Mouse (Mus musculus) neural tube, embryonic 11.5 days (tissue): ENCODE measurements around the gene F5. TPM values are rescaled to one million over a fixed set of nuclear protein-coding genes. Genes with fewer than 3 reads are reported as not detected.
A peak's percentile ranks its signal among the peaks of the same experiment; 100 is the strongest.

Experiments
- ATAC-seq: fragments of 200-750 bp; cut with Nextera tagmentation; 2 replicates; pipeline ENCODE4 v1.8.0; 2017; ENCODE audit warnings: moderate number of reproducible peaks, mild to moderate bottlenecking, moderate TSS enrichment, moderate library complexity; ENCODE audit not compliant: insufficient read depth, low FRiP score, low TSS enrichment
- DNase-seq: peaks from one replicate; pipeline ENCODE4 v3.0.0-alpha.2; 2015; ENCODE audit warnings: low spot score
- H3K27ac ChIP-seq: fragments of 300-500 bp; sonication (generic); 2 replicates; pipeline ENCODE4 v1.5.1; 2014; ENCODE audit warnings: low read depth, mild to moderate bottlenecking, low read length
- H3K27me3 ChIP-seq: fragments of 300-500 bp; sonication (generic); 2 replicates; pipeline ENCODE4 v1.6.1; 2014; ENCODE audit warnings: mild to moderate bottlenecking, low read length, mixed read lengths; ENCODE audit not compliant: control insufficient read depth, insufficient read depth
- H3K36me3 ChIP-seq: fragments of 300-500 bp; sonication (generic); 2 replicates; pipeline ENCODE4 v1.6.1; 2014; ENCODE audit warnings: mild to moderate bottlenecking, low read length, moderate library complexity, mixed read lengths; ENCODE audit not compliant: control insufficient read depth, insufficient read depth
- H3K4me1 ChIP-seq: fragments of 300-500 bp; sonication (generic); 2 replicates; pipeline ENCODE4 v1.6.1; 2014; ENCODE audit warnings: low read length, mixed read lengths; ENCODE audit not compliant: control insufficient read depth, insufficient read depth
- H3K4me2 ChIP-seq: fragments of 300-500 bp; sonication (generic); 2 replicates; pipeline ENCODE4 v1.6.1; 2014; ENCODE audit warnings: low read depth, mild to moderate bottlenecking, moderate library complexity
- H3K4me3 ChIP-seq: fragments of 300-500 bp; sonication (generic); 2 replicates; pipeline ENCODE4 v1.5.1; 2014; ENCODE audit warnings: low read depth, low read length
- H3K9ac ChIP-seq: fragments of 300-500 bp; sonication (generic); 2 replicates; pipeline ENCODE4 v1.6.1; 2014; ENCODE audit warnings: mild to moderate bottlenecking, low read length
- H3K9me3 ChIP-seq: fragments of 300-500 bp; sonication (generic); 2 replicates; pipeline ENCODE4 v1.6.1; 2016; ENCODE audit warnings: low read length; ENCODE audit not compliant: control insufficient read depth
- WGBS: fragments of 180-500 bp; shearing (Covaris S2); extraction: QIAGEN DNeasy Blood & Tissue Kit; methylation state at CpG from one replicate; pipeline ENCODE4 v1.1.7; 2014; 5-methylcytosine and 5-hydroxymethylcytosine counted together
- polyA plus RNA-seq: library from polyadenylated mRNA; unstranded; fragments of >200 nt; fragmentation: Nextera tagmentation; extraction: Ambion mirVana; gene quantifications from 2 replicates; pipeline ENCODE4 v1.2.1, GENCODE M21; 2014

The F5 gene
- polyA plus RNA-seq, 1 experiment from 2014 or later: 0.42 TPM

DNA sequence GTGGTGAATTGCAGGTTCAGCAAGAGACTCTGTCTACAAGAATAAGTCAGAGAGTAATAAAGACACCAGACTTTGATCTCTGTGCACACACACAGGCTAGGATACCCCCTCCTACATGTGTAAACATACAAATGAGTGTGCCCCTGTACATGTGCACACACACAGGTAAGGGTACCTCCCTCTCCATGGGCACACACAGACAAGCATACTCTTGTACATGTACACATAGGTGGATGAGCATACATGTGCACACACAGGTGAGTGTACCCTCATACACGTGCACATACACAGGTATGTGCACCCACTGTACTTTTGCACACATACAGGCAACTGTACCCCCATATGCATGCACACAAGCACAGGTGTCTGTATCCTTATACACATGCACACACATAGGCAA, 81.8 kb downstream of the F5 start:
- H3K9ac ChIP-seq: no peak overlapping the region
- no peak for DNase-seq
- H3K36me3 ChIP-seq: no peaks in the 10 kb centered on the region
- H3K9me3 ChIP-seq: no peaks in the 10 kb centered on the region
- H3K27me3 ChIP-seq: no peaks in the 10 kb centered on the region
- no peak overlapping the region for H3K27ac ChIP-seq
- H3K4me3 ChIP-seq: no peak overlapping the region
- no peak for ATAC-seq
- 70% methylated on average over 1 of the region's 1 CpGs for WGBS
- no peaks in the 10 kb centered on the region for H3K4me1 ChIP-seq
- no peak overlapping the region for H3K4me2 ChIP-seq

DNA sequence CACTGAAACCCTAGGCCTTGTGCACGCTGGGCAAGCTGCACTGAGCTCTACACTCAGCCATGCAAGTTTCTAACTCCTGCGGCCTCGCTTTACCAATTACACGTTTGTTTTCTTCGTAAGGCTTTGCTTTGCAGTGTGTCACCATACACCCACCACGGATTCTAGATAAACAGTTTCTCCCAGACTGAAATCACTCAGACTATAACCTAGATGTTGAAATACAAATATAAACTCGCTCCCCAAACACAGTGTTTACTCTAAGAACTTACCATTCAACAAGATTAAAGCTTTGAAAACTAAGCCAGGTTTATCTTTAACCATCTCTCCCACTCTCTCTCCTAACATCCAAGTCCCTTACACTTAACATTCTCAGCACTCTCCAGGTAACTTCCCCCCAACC, 83.4 kb downstream of the F5 start:
- H3K4me3 ChIP-seq: no peak overlapping the region
- no peaks in the 10 kb centered on the region for H3K36me3 ChIP-seq
- H3K27ac ChIP-seq: no peak overlapping the region
- WGBS: 74% methylated on average over 7 of the region's 7 CpGs
- no peaks in the 10 kb centered on the region for H3K9me3 ChIP-seq
- no peaks in the 10 kb centered on the region for H3K27me3 ChIP-seq
- H3K9ac ChIP-seq: no peak overlapping the region
- no peak for DNase-seq
- H3K4me2 ChIP-seq: no peak overlapping the region
- ATAC-seq: no peak
- H3K4me1 ChIP-seq: no peaks in the 10 kb centered on the region

- Histone ChIP-seq H3K27me3 (no peaks in the 10 kb centered on the region), H3K9me3 (no peaks in the 10 kb centered on the region), H3K4me3 (no peak overlapping the region), H3K36me3 (no peaks in the 10 kb centered on the region), H3K9ac (no peak overlapping the region), H3K27ac (no peak overlapping the region), H3K4me2 (no peak overlapping the region), H3K4me1 (no peaks in the 10 kb centered on the region)
- no peak for ATAC-seq
- WGBS: 77% methylated on average over 7 of the region's 7 CpGs
- DNase-seq: no peak
Measured at GRCm38 (mm10) chr1:164236078-164236477, 84.4 kb downstream of the F5 start.

DNA sequence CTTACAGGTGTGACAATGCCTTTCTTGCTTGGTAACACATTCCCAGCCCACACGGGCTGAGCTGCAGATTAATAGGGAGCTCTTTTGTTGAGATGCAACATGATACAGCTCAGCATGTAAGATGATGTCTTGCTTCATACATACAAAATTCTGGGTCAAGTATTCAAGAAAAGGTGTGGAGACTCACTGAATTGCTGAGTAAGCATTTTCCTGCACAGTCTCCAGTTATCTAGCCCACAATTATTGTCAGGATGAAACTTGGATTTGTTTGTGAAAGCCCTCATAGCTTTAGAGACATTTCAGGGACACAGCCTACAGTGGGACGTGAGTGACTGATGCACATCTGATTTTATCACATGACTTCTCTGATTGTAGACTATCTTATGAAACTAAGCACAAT, 89.9 kb downstream of the F5 start:
- 80% methylated on average over 2 of the region's 2 CpGs for WGBS
- Histone ChIP-seq H3K4me2 (no peak overlapping the region), H3K27me3 (no peaks in the 10 kb centered on the region), H3K36me3 (no peaks in the 10 kb centered on the region), H3K4me1 (no peaks in the 10 kb centered on the region), H3K27ac (no peak overlapping the region), H3K9me3 (no peaks in the 10 kb centered on the region), H3K4me3 (no peak overlapping the region), H3K9ac (no peak overlapping the region)
- DNase-seq: no peak
- no peak for ATAC-seq

DNA sequence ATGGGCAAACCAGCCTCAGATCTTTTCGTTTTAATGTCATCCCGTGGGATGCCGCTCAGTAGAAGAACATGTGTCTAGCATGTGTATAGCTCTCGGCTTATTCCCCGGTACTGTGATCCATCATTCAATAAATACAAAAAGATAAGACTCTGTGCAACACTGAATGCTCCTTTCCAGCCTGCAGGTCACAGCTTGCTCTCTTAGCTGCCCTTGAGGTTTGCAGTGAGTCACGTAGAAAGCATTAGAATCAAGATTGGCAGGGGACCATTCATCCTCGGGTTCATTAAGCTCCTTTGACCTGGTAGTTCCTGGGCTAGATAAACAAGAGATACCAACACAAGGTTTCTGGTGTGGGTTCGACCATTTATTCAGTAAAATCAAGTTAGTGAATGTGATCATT, 91.2 kb downstream of the F5 start:
- DNase-seq: no peak
- Histone ChIP-seq H3K4me1 (peaks cover 4% of the 10 kb centered on the region), H3K36me3 (no peaks in the 10 kb centered on the region), H3K4me3 (no peak overlapping the region), H3K27me3 (no peaks in the 10 kb centered on the region), H3K27ac (no peak overlapping the region), H3K9me3 (no peaks in the 10 kb centered on the region), H3K4me2 (no peak overlapping the region), H3K9ac (no peak overlapping the region)
- 63% methylated on average over 8 of the region's 8 CpGs for WGBS
- no peak for ATAC-seq

- no peaks in the 10 kb centered on the region for H3K27me3 ChIP-seq
- DNase-seq (peak; percentile 13), ATAC-seq (no peak)
- no peak overlapping the region for H3K27ac ChIP-seq
- H3K4me3 ChIP-seq: no peak overlapping the region
- peak overlapping the region; percentile 50 for H3K4me2 ChIP-seq
- H3K4me1 ChIP-seq: peaks cover 7% of the 10 kb centered on the region
- peak overlapping the region; percentile 41; the same call in 1 of the 2 replicates for H3K9ac ChIP-seq
- 39% methylated on average over 8 of the region's 8 CpGs for WGBS
- no peaks in the 10 kb centered on the region for H3K9me3 ChIP-seq
- no peaks in the 10 kb centered on the region for H3K36me3 ChIP-seq
Measured at GRCm38 (mm10) chr1:164247442-164247841, 95.8 kb downstream of the F5 start.

- Histone ChIP-seq H3K36me3 (no peaks in the 10 kb centered on the region), H3K4me3 (peak overlapping the region; percentile 46), H3K9ac (peak overlapping the region; percentile 41), H3K27ac (no peak overlapping the region), H3K4me2 (peak overlapping the region; percentile 50), H3K27me3 (no peaks in the 10 kb centered on the region), H3K4me1 (peaks cover 7% of the 10 kb centered on the region), H3K9me3 (no peaks in the 10 kb centered on the region)
- ATAC-seq: no peak
- 9% methylated on average over 10 of the region's 10 CpGs for WGBS
- DNase-seq: peak; percentile 24
Measured at GRCm38 (mm10) chr1:164247971-164248370, 96.3 kb downstream of the F5 start.

DNA sequence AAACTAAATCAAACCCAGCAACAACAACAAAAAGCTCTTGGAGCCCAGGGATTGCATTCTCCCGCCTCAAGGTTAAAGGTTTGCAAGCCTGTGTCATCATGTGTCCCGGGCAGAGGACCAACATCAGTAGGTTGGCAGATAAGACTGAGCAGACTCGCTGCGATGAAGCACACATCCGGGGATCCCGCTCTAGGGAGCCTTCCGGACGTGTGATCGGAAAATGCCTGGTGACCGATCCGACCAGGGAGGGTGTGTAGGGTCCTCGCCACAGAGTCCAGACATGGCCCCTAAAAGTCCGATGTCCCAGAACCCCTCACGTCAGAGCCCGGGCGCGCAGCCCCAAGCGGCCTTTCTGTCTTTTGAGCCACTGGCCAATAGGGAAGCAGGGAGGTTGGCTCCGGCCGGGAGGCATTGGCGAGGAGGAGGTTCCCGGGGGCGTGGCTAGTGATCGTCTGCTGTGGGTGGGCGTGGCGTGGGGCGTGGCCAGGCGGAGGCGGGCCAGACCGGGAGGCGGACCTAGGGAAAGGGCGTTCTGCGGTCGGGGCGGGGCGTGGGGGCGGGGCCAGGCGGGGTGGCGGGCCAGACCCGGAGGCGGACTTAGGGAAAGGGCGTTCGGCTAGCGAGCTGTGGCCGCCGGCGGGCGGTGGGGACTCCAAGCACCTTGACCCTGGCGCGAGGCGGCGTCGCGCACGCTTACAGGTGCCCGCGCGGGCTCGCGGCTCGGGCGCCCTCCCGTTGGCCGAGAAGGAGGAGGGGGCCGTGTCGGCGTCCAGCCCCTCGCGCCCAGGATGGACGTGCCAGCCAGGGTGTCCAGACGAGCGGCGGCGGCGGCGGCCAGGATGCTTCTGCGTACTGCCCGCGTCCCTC, 97.1 kb downstream of the F5 start, which contains the start of gene Slc19a2:
Gene Slc19a2 (plus strand): TSS at position 582 of the 867 bp plus-strand sequence.
- peak within 1 kb of the TSS; percentile 82 for H3K4me2 ChIP-seq
- peak; percentile 98 for DNase-seq
- no peaks in the 10 kb centered on the region for H3K9me3 ChIP-seq
- peak within 1 kb of the TSS; percentile 11 for H3K27ac ChIP-seq
- H3K27me3 ChIP-seq: no peaks in the 10 kb centered on the region
- peak; percentile 98 for ATAC-seq
- peak within 1 kb of the TSS; percentile 41 for H3K9ac ChIP-seq
- WGBS: under 1% methylated on average over 74 of the region's 79 CpGs
- H3K4me1 ChIP-seq: peaks cover 7% of the 10 kb centered on the region
- no peaks in the 10 kb centered on the region for H3K36me3 ChIP-seq
- H3K4me3 ChIP-seq: peak within 1 kb of the TSS; percentile 46

DNA sequence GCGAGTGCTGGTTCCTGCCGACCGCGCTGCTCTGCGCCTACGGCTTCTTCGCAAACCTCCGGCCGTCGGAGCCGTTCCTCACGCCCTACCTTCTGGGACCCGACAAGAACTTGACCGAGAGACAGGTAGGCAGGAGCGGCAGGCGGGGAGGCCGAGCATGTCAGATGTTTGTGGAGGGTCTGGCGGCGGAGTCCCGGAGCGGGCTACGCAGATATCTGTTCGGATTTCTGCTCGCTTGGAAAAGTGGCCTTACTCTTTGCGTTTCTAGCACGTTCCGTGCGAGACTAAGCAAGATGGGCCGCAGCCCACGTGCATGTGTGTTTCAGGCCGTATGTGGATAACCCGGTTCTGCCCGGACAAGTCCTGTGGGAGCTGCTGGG, 97.7 kb downstream of the F5 start:
- DNase-seq: no peak
- no peaks in the 10 kb centered on the region for H3K36me3 ChIP-seq
- no peaks in the 10 kb centered on the region for H3K27me3 ChIP-seq
- no peak overlapping the region for H3K27ac ChIP-seq
- ATAC-seq: no peak; the same call in 1 of the 2 replicates
- no peaks in the 10 kb centered on the region for H3K9me3 ChIP-seq
- H3K4me3 ChIP-seq: peak overlapping the region; percentile 46
- WGBS: under 1% methylated on average over 33 of the region's 33 CpGs
- peak overlapping the region; percentile 35 for H3K9ac ChIP-seq
- peak overlapping the region; percentile 82 for H3K4me2 ChIP-seq
- H3K4me1 ChIP-seq: peaks cover 7% of the 10 kb centered on the region
